Mouse (Mus musculus) heart, adult 9 months (tissue): ENCODE results near the gene Tdpoz3.
"Not testable (repeated sequence)": the region's sequence is repeated elsewhere in the genome, so short reads cannot be mapped to it uniquely, and the experiment has no call there.

Source experiments
- DNase-seq, 2 experiments: peaks; one replicate each; pipeline ENCODE4 v3.0.0; 2022; ENCODE audit warnings: low spot score in 2 of 2

Tdpoz3 gene

GRCm38 (mm10) chr3:93825720-93826119 is at the start of gene Tdpoz3:
TSS of gene Tdpoz3 (plus strand) at chr3:93826020.
- DNase-seq: not testable (repeated sequence)

- DNase-seq: not testable (repeated sequence)
These were observed 29.7 kb upstream of the Tdpoz3 start, which contains the start of gene Tdpoz4 for GRCm38 (mm10) chr3:93796098-93796497. TSS of gene Tdpoz4 (plus strand) at chr3:93796398.

GRCm38 (mm10) chr3:93813341-93813740 is 12.5 kb upstream of the Tdpoz3 start:
- not testable (repeated sequence) for DNase-seq

- DNase-seq: not testable (repeated sequence)
These were observed 33.1 kb downstream of the Tdpoz3 start for GRCm38 (mm10) chr3:93858957-93859356.

GRCm38 (mm10) chr3:93870635-93871034 is 44.8 kb downstream of the Tdpoz3 start:
- DNase-seq: not testable (repeated sequence)
